Mouse (Mus musculus): Measurements from ENCODE around the gene Olfr653.

GRCm38 (mm10) chr7:104588274-104588673 lies 11.2 kb downstream of the Olfr653 start:
- TF ChIP-seq CTCF (IDR thresholded peaks at IDR 0.05; ENCODE audit: low read depth) (no peak), EP300 (optimal IDR thresholded peaks at IDR 0.05) (no peak)

Data from stomach, postnatal 0 days (tissue).